Mouse (Mus musculus) heart, postnatal 0 days (tissue): ENCODE measurements at regions not wholly inside any gene's neighbourhood (a gene's known extent, or its start where the extent isn't known, plus 50 kb on each side); places are given as distances from the start of the nearest gene placed in this dataset.

ENCODE experiments used
- ATAC-seq: fragments of 200-750 bp; cut with Nextera tagmentation; 2 replicates; pipeline ENCODE4 v1.8.0; 2017; ENCODE audit warnings: low read depth, moderate number of reproducible peaks, moderate library complexity; ENCODE audit not compliant: insufficient read depth
- DNase-seq: peaks from one replicate; pipeline ENCODE4 v3.0.0-alpha.2; 2016; ENCODE audit warnings: low spot score
- H3K27ac ChIP-seq: fragments of 300-500 bp; sonication (generic); 2 replicates; pipeline ENCODE4 v1.5.1; 2014; ENCODE audit warnings: low read depth, mild to moderate bottlenecking
- H3K27me3 ChIP-seq: fragments of 300-500 bp; sonication (generic); 2 replicates; pipeline ENCODE4 v1.6.1; 2014; ENCODE audit warnings: low read length, mixed read lengths; ENCODE audit not compliant: control insufficient read depth, insufficient read depth
- H3K36me3 ChIP-seq: fragments of 300-500 bp; sonication (generic); replicated peaks from 2 replicates; pipeline ENCODE4 v1.6.1; 2014; ENCODE audit warnings: low read length, mixed read lengths; ENCODE audit not compliant: control insufficient read depth, insufficient read depth
- H3K4me1 ChIP-seq: fragments of 300-500 bp; sonication (generic); 2 replicates; pipeline ENCODE4 v1.6.1; 2014; ENCODE audit warnings: antibody characterized with exemption; ENCODE audit not compliant: control insufficient read depth, insufficient read depth
- H3K4me2 ChIP-seq: fragments of 300-500 bp; sonication (generic); 2 replicates; pipeline ENCODE4 v1.6.1; 2014; ENCODE audit warnings: low read depth, mild to moderate bottlenecking, low read length, moderate library complexity
- H3K4me3 ChIP-seq: fragments of 300-500 bp; sonication (generic); 2 replicates; pipeline ENCODE4 v1.5.1; 2014; ENCODE audit warnings: low read depth, low read length
- H3K9ac ChIP-seq: fragments of 300-500 bp; sonication (generic); replicated peaks from 2 replicates; pipeline ENCODE4 v1.6.1; 2014; ENCODE audit warnings: low read depth, low read length, mixed read lengths
- H3K9me3 ChIP-seq: fragments of 300-500 bp; sonication (generic); replicated peaks from 2 replicates; pipeline ENCODE4 v1.6.1; 2016; ENCODE audit warnings: low read length; ENCODE audit not compliant: control insufficient read depth
- CTCF ChIP-seq: IDR thresholded peaks from 2 replicates; pipeline ENCODE4 v1.5.1; 2016; ENCODE audit warnings: antibody characterized with exemption, control low read depth, low read depth
- EP300 ChIP-seq: IDR thresholded peaks from 2 replicates; pipeline ENCODE4 v1.6.1; 2016; ENCODE audit warnings: antibody characterized with exemption, low read depth
- WGBS: fragments of 180-500 bp; shearing (Covaris S2); extraction: QIAGEN DNeasy Blood & Tissue Kit; methylation state at CpG from one replicate; pipeline ENCODE4 v1.1.7; 2014; 5-methylcytosine and 5-hydroxymethylcytosine counted together

GRCm38 (mm10) chr3:35235772-35236171 lies 518.1 kb upstream of the Atp11b start:
- H3K4me2 ChIP-seq, result no peak overlapping the region
- no peak for DNase-seq

GRCm38 (mm10) chr3:35237342-35237741 lies 516.6 kb upstream of the Atp11b start:
- DNase-seq (no peak), ATAC-seq (no peak)
- Histone ChIP-seq H3K4me2 (no peak overlapping the region), H3K9ac (no peak overlapping the region), H3K4me1 (no peaks in the 10 kb centered on the region), H3K9me3 (no peaks in the 10 kb centered on the region), H3K27me3 (no peaks in the 10 kb centered on the region), H3K27ac (no peak overlapping the region), H3K36me3 (no peaks in the 10 kb centered on the region), H3K4me3 (no peak overlapping the region)
- TF ChIP-seq CTCF (no peak), EP300 (no peak)
- WGBS, result 70% methylated on average over 6 of the region's 6 CpGs

More at GRCm38 (mm10) chr3:35235772-35236171, 518.1 kb upstream of the Atp11b start:
- Histone ChIP-seq H3K4me1 (no peaks in the 10 kb centered on the region), H3K27me3 (no peaks in the 10 kb centered on the region), H3K36me3 (no peaks in the 10 kb centered on the region), H3K9ac (no peak overlapping the region), H3K9me3 (no peaks in the 10 kb centered on the region), H3K27ac (no peak overlapping the region), H3K4me3 (no peak overlapping the region)
- TF ChIP-seq EP300, result no peak
- no peak for ATAC-seq
- WGBS, result 68% methylated on average over 5 of the region's 5 CpGs

GRCm38 (mm10) chr3:35242349-35242748 lies 511.6 kb upstream of the Atp11b start:
- Histone ChIP-seq H3K4me2 (no peak overlapping the region), H3K27ac (no peak overlapping the region), H3K27me3 (no peaks in the 10 kb centered on the region), H3K36me3 (no peaks in the 10 kb centered on the region), H3K9me3 (no peaks in the 10 kb centered on the region), H3K9ac (no peak overlapping the region), H3K4me3 (no peak overlapping the region), H3K4me1 (no peaks in the 10 kb centered on the region)
- ATAC-seq, result no peak
- DNase-seq, result no peak
- no peak for TF ChIP-seq CTCF
- TF ChIP-seq EP300, result no peak
- 45% methylated on average over 6 of the region's 6 CpGs for WGBS

GRCm38 (mm10) chr3:35242871-35243529 lies 510.9 kb upstream of the Atp11b start:
- DNase-seq (no peak), ATAC-seq (no peak)
- TF ChIP-seq EP300 (no peak), CTCF (no peak)
- Histone ChIP-seq H3K4me2 (no peak overlapping the region), H3K4me3 (no peak overlapping the region), H3K36me3 (no peaks in the 10 kb centered on the region), H3K27ac (no peak overlapping the region), H3K4me1 (no peaks in the 10 kb centered on the region), H3K27me3 (no peaks in the 10 kb centered on the region), H3K9ac (no peak overlapping the region), H3K9me3 (no peaks in the 10 kb centered on the region)
- WGBS, result 66% methylated on average over 10 of the region's 10 CpGs

- no peak for DNase-seq
- Histone ChIP-seq H3K27ac (no peak overlapping the region), H3K4me1 (no peaks in the 10 kb centered on the region), H3K4me3 (no peak overlapping the region), H3K4me2 (no peak overlapping the region), H3K27me3 (no peaks in the 10 kb centered on the region), H3K36me3 (no peaks in the 10 kb centered on the region), H3K9me3 (no peaks in the 10 kb centered on the region), H3K9ac (no peak overlapping the region)
- TF ChIP-seq EP300 (no peak), CTCF (no peak)
- WGBS, result 44% methylated on average over 8 of the region's 8 CpGs
- ATAC-seq, result no peak
These were observed 508.9 kb upstream of the Atp11b start for GRCm38 (mm10) chr3:35245003-35245402.

GRCm38 (mm10) chr3:35245946-35246665 lies 507.8 kb upstream of the Atp11b start:
- H3K9me3 ChIP-seq, result no peaks in the 10 kb centered on the region
- H3K4me2 ChIP-seq, result no peak overlapping the region
- 69% methylated on average over 10 of the region's 10 CpGs for WGBS
- no peak overlapping the region for H3K9ac ChIP-seq
- no peaks in the 10 kb centered on the region for H3K4me1 ChIP-seq
- no peak overlapping the region for H3K4me3 ChIP-seq
- H3K27me3 ChIP-seq, result no peaks in the 10 kb centered on the region
- H3K27ac ChIP-seq, result no peak overlapping the region
- H3K36me3 ChIP-seq, result no peaks in the 10 kb centered on the region
- DNase-seq (no peak), ATAC-seq (no peak)
- TF ChIP-seq CTCF (no peak), EP300 (no peak)
